Mouse (Mus musculus) fat pad, adult 2 months (tissue): ENCODE results near the gene Ggact.

Experiments used
- DNase-seq: peaks from one replicate; pipeline ENCODE4 v3.0.0-alpha.2; 2011; ENCODE audit warnings: low read depth, low spot score; ENCODE audit errors: extremely low read depth

Gene Ggact

DNA sequence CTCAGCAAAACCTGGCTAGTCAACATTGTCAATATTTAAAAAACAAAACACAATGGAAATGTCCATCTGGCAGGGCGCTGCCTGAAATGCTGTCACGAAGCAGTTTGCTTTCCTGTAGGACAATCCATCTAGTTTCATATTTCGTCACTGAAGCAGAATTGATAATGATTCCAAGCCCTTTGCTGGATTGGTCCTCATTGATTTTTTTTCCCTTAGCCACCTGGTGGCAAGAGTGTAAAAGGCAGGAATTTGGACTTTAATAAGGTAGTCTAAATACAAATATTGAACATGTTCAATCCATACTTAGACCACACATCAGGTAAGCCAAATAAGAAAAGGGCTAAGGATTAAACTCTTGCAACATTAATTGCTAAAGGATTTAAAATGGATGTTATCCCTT, 12.4 kb downstream of the Ggact start:
- DNase-seq: no peak

DNA sequence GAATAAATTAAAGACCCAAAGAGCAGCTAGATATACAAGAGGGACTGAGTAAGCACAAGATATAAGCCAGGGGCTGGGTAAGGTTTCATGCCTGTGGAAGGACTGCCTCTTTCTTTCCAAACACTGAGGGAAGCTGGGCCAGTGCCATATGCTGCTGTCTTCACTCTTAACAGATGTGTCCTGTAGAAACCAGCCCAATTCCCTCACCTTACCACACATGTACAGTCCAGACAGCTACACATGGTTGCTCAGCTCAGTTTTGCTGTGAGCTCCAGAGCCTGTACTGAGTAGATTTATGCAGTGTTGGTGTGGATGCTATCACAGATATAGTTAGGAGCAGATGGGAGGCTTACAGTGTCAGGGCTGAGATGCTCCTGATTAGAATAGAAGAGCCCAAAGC, 12.9 kb downstream of the Ggact start:
- no peak for DNase-seq

DNA sequence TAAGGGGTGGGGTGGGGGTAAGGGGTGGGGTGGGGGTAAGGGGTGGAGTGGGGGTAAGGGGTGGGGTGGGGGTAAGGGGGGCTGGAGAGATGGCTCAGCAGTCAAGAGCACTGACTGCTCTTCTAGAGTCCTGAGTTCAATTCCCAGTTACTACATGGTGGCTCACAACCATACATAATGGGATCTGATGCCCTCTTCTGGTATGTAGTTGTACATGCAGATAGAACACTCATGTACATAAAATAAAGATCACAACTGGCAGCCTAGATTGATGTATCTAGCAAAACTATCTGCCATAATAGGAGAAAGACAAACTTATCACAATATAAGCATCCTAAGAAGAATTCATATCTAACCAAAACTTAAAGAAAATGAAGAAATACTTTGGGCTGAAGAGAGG, 15.0 kb downstream of the Ggact start:
- DNase-seq: no peak

DNA sequence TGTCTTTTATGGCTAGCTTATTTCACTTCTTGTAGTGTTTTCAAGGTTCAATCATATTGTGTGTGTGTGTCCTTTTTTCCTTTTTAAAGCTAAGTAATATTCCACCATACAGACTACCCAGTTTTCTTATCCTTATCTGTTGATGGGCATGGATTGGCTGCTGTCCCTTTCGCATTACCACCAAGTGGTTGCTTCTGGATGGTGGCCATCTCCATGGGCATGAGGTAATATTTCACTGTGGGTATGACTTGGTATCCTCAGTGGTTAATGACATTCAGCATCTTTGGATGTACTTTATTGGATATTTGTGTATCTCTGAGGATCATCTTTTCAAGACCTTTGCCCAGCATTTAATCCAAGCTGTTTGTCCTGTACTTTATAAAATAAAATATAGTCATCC, 17.5 kb downstream of the Ggact start:
- DNase-seq: no peak

DNA sequence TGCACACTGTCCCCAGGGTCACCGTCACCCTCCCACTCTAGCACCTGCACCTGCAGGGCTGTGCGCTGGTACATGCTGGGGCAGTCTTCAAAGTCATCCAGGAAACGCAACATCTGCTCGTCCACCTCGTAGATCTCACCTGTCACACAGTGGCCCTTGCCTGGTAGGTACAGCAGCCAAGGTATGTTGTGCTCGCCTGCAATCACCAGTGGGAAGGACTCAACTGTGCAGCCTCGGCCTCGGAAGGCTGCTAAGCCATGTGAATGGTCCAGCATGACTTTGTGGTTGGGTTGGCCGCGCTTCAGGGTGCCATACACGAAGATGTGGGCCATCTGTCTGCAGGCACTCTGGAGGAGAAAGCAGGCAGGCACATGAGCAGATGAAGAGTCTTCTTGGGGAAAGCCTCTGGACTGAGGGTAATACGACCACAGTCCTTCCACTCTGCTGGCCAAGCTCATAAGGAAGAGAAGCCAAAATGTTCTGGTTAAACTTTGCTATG, 22.0 kb downstream of the Ggact start:
- no peak for DNase-seq

DNA sequence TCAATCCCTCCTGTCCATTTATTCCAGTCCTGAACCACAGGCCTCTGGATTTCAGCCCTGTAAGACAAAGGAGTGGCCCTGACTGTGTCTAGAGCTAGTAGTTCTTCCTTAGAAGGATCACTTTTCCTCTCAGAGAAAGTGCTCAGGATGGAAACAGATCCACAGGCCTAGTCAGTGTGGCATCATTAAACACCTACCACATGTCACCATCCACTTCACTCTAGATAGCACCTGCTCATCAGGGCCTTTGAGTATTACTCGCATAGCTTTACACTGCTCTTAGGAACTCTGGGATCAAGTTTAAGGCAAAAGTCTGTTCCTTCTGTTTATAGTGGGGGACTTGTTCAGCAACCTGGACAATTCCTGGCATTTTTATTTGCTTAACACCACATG, 25.1 kb downstream of the Ggact start:
- no peak for DNase-seq

DNA sequence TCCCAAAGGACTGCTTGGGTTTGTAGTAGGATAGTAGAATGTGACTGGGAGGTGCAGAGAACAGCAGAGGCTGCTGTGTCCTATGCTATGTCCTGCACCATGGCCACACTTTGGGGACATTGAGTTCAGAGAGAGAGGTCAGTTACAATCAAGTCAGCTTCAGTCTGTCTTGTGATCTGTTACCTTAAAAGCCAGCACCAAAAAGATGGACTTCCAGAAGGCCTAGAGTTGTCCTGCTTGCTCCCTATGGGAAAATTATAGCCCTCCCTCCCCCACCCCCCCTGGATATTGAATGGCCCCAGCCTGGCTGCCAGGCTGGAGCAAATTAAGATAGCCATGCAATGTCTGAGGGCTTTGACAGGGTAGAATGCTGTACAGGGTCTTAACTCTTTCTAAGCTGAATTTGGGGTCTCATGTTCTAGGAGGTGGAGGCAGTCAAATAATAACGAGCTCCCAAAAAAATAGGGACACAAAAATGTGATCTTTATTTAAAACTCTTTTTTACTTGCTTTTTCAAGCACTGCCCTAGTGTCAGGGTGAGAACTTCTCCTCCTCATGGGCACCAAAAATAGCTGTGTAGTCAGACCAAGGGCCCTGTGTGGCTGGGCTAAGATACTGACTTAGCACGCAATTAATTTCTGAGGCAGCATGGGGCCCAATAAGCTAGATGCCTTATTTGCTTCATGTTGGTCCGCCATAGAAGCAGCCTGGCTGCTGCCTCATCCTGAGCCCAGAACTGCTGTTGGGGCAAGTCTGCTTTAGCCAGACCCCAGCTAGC, 25.7 kb downstream of the Ggact start:
- DNase-seq: no peak

DNA sequence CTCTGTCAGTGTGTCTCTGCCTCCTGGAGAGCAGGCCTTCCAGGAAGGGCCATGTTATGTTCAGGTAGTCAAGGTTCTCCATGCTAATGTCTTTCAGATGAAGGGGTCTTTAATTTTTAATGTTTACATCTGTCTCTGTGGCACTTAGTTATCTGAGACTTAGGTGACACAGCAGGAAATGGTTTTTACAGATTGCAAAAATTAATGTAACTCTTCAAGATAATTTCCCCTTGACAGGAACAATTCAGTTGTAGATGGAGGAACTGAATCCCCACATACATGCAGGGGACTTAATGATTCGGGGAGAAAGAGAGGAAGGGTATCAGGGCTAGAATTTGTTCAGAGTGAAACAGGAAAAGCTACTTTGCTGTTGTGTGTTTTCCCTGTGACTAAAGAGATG, 26.3 kb downstream of the Ggact start:
- no peak for DNase-seq

DNA sequence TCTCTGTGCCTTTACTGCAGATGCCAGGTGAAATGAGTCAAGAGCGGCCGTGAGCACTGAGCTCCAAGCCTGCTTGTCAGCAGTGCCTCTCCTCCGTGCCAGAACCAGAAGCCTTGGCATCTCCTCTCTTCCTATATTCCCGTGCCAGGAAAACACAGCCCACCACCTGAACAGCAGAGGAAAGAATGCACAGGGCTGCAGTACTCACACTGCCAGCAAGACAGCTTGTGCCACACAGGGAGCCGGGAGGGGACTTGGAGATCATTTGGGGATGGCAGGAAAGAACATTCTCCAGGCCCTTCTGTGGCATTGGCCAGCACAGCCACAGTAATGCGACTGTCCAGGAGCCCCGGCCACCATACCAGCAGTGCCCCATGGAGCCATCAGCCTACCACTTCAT, 27.7 kb downstream of the Ggact start:
- DNase-seq: no peak

DNA sequence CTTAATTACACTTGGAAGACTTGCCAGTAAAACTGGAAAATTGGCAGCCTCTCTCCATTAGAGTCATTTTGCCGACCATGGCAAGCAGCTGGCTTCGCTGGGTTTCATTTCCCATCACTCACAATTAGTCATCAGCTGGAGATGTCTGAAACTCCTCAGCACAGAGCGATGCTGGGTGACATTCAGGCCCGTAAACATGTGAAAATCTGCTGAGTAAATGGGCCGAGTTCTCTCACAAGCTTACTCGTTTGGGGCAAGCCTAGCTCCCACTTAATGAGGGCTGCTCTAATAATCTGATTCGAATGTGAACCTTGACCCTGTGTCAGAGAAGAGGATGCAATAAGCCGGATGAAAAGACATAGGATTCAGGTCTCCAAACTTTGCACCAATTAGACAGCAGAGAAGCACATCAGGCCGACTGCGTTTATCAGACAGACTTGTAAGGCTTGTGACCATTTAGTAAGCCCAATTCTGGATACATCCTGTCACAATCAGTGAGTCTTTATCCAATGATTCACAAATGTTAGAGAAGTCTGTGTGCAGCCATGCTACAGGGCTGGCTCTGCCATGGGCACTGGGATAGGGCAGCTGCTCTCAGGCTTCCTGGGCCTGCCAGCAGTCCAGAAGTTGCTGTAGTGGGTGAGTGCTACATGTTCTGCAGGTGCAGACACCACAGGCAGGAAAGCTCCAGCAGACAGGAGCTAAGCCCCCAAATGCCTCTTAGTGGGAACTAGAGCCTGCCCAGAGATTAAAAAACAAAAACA, 29.6 kb downstream of the Ggact start:
- no peak for DNase-seq

DNA sequence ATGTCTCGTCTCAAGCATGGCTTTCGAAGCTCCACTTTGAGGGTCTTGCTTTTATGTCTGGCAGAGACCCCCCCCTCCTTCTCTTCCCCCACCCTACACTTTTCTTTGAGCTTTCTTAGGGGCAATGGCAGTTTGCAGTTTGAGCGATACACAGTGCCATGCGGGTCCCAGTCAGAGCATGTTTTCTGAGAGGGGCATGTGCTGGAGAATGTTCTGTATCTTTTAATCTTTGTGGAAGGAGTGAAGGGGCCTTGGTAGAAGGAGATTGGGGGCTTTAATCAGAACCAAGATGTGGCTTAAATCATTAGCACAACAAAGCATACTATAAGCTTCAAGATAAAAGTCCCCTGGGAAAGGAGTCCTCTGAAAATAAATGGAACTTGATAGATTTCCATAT, 30.1 kb downstream of the Ggact start:
- no peak for DNase-seq

DNA sequence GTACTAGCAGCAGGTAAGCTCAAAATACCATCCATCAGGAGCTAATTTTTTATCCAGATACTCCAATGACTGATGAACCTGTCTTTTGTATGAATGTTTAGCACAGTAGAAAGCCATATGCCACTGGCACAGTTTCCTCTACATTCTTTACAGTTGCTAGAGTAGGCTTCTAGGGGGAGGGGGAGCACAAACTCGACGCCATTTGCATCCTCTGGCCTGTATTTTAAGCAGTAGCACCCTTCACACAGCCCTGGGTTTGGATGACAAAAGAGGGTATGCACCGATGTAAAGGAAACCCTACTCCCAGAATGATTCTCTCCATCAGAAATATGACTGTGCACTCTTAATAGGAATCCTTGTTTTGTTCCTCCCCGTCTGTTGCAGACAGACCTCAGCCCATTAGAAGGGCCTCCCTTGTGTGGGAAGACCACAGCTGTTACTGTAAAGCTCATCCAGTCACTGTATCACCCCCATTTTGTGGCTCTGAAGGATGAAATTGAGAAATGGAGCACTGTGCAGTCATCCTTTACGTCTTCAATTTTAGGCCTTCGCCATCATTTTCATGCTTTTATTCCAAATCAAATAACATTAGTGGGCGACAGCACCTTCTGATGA, 30.7 kb downstream of the Ggact start:
- DNase-seq: no peak

DNA sequence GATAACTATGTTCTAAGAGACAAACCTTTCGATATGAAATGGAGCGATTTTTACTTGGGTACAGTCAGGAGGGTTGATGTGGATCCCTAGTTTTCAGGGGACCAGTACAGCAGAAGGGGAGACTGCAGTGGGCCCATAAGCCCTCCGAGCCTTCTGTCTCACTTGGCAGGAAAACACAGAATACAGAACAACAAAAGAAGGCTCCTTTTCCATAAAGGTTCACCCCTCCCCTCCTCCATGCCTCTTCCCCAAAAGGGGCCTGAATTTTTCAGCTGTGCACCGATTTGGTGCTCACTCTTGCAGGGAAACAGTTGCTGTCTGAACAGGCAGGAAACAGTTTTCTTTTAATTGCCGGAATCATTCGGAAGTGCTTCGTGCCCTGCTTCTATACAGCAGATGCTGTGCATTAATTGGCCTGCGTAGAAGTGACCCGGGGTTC, 31.3 kb downstream of the Ggact start:
- DNase-seq: no peak

DNA sequence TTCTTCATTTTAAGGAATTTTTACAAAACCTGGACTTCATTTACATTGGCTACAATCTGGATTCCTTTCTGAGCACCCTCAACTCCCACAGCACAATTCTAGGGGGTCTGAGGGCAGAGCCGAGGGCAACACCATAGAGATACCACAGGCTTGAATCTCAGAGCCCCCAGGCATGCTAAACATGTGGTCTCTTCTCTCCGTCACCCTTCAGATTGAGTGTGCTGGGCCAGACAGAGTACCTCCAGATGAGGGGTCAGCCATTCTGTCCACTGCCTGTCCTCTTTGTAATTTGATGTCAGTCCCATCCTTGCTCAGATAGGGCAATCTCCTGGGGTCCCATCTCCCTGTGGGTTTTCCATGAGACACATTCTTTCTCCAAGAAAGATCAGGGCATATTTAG, 31.9 kb downstream of the Ggact start:
- no peak for DNase-seq

DNA sequence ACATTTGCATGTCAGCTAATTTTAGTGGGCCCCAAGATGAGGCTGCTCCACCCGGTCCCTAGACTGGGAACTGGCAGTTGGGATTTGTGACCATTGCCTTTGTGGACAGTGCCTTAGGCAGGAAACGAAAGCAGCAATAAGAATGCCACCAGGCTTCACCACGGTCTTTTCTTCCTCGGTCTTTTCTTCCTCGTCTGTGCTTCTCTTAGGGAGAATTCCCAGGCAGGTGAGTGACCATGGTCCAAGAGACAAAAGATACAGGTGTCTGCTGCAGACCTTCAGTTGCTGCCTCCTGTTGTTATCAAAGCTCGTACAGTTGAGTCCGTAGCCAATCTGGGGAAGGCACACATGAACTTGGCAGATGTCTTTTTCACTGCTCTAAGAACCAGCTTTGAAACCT, 33.3 kb downstream of the Ggact start:
- DNase-seq: no peak

DNA sequence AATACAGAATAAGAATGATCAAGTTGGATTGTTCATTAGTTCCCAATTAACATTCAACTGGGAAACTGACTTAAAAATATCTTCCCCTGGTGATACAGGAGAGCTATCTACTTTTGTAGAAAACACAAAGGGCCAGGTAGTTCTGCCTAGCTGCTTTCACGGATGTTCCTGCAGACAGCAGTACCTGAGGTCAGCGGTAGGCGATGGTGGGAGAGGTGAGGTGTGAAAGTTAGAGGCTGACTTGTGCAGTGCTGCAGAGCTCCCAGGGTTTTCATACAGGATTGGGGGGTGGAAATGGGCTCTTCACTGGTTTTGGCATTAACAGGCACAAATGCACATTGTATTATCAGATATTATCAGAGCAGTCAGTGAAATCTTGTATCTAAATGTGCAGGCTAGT, 35.8 kb downstream of the Ggact start:
- no peak for DNase-seq

DNA sequence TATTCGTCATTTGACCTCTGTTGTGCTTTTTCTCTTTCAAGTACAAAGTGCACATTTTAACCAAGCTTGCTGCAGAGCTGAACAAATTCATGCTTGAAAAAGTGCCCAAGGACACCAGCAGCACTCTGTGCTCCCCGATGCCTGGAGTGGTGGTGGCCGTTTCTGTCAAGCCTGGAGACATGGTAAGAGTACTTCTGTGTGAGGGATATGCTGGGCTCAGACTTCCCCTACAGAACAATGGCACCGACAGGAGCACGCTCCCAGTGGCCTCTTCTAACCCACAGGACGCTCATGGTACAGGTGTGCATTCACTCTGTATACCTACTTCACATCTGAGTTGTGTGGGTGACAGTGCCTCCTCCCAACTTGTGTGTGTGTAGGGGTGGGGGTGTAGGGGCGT, 36.8 kb downstream of the Ggact start:
- DNase-seq: no peak

DNA sequence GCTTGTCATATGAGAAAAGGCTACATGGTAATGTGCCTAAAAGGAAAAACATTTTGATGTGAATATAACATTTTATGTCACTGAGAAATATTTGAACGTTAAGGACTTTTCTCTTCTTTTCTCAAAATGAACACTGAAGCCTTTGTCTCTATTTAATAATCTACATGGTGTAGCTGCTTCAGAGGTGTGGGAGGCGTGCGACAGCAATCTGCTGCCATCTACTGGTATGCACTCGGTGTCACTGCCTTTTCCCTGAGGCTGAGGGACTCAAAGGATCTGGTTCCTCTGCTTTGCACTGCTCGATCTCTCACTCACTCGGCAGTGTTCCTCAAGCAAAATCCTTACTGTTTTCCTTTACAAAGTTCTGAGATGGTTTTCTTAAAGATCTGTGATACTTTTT, 37.4 kb downstream of the Ggact start:
- DNase-seq: peak; percentile 11

DNA sequence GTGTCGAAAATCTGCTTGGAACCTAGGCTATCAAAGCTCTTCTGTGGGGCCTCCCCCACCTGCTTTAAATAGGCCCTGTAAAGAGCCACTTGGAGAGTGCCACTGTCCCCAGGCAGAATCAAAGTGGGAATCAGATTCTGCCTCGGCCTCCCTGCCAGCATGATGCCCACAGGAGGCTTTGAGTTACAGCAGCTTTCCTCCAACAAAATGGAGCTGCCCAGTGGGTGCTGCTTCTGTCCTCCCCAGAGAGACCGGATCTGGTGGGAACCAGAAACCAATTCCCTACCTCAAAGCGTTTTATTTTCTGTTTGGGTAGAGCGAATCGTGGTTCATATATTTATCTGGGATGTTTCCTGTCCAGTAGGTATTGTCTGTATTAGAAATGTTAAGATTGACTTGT, 37.9 kb downstream of the Ggact start:
- no peak for DNase-seq

DNA sequence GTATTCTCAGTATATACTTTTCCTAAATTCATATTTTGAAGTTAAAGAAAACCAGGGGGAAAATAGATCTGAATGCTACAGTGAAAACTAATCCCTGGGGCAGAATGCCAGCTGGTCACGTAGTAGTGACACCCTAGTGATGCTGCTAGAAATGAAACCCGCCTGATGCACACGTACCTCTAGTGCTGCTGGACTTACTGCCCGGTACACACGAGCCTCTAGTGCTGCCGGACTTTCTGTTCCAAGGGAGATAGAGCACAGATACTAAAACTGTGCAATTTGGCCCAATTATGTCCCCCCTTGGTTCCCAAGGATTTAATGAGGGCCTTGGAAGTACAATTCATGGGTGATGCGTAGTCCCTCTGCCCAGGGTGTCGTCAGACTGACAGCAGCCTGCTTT, 38.5 kb downstream of the Ggact start:
- no peak for DNase-seq

DNA sequence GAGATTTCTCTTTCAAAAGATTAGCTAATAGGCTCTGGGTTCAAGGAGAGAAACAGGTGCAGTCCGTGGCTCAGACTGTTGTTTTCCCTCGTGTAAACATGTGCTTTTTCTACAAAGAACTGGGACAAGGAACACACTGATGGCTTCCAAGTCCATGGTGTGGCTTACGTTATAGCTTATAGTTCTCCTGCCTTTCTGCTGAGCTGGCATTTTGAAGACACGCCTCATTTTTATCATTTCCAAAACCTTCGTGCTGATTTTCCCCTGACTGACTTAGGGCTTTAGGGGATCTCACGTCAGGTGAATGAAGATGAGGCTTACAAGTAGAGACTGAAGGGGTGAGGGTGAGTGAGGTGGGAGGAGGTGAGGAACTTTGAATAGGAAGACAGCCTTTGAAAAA, 40.9 kb downstream of the Ggact start:
- DNase-seq: no peak
